Mouse (Mus musculus): ENCODE results near the gene Pip5k1b. TPM values are rescaled to one million over a fixed set of nuclear protein-coding genes. Genes with fewer than 3 reads are reported as not detected.
"Not testable (repeated sequence)": the region's sequence is repeated elsewhere in the genome, so short reads cannot be mapped to it uniquely, and the experiment has no call there.

The Pip5k1b gene
- 1 to 10 TPM; 8.1 to 8.2 TPM for total RNA-seq (2021)

DNA sequence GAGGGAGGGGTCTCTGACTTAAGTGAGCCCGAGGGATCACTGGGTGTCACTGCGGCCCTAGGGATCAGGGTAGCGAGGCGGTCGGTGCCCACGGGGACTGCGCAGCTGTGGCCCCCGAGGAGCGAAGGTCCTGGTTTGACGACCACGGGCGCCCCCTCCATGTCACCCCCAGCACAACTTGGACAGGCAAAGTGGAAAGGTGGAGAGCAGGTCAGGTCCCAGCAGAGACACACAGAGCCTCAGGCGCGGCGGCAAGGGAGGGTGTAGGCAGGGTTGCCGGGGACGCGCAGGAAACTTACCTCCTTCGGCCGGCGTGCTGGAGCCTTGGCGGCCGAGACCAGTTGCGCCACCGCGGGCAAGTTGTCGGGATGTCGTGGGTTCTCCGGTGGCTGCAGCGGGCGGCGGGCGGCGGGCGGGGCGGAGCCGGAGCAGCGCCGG is at the start of gene Pip5k1b:
Pip5k1b (minus strand) TSS at position 407 of the 438 bp plus-strand sequence.
- peak in 1 of 2 experiments; percentile 68 for DNase-seq (ENCODE audit: extremely low spot score in 1 of 2, low spot score in 2 of 2)
- intact Hi-C loops (cut with DNase I), result loop anchor here (5.0 kb wide), 1 partner anchor 253 kb away; no protein-coding TSS in a partner anchor

DNA sequence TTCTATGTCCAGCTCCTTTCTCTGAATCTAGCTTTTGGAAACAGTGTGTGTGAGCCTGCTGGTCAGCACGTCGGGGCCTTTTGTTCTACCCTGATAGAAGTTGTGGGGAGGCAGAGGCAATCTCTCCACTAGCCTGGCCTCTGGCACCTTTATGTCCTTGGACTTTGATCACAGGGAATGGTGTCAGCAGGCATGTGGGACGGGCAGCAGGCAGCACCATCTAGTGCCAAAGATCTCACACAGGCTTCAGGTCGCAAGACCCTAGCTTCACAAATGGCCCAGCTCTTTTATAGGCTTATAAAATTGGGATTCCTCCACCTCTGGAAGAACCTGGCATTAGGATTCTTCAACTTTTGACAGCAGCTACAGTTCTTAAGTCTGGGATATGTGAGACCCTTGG is 48.4 kb upstream of the Pip5k1b start:
- intact Hi-C loops (cut with DNase I), result no loop called here

DNA sequence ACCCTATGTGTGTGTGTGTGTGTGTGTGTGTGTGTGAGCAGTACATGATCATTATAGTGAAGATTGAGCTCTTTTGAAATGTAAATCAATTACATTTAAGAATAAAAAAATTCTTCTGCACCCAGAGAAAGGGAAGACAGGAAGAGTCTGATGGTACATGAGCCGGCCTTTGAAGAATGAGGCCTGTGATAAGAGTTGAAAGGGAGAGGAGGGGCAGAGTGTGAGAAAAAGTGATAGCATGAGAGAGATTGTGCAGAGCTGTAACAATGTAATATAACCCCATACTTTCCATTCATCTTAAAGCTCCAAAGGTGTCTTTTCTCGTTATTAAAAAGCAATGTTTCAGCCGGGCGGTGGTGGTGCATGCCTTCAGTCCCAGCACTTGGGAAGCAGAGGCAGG is 47.8 kb upstream of the Pip5k1b start:
- intact Hi-C loops (cut with DNase I), result no loop called here
- DNase-seq (ENCODE audit: extremely low spot score in 1 of 2, low spot score in 2 of 2), result no peak

More for the DNA sequence above, 48.4 kb upstream of the Pip5k1b start:
- DNase-seq (ENCODE audit: extremely low spot score in 1 of 2, low spot score in 2 of 2), result no peak

DNA sequence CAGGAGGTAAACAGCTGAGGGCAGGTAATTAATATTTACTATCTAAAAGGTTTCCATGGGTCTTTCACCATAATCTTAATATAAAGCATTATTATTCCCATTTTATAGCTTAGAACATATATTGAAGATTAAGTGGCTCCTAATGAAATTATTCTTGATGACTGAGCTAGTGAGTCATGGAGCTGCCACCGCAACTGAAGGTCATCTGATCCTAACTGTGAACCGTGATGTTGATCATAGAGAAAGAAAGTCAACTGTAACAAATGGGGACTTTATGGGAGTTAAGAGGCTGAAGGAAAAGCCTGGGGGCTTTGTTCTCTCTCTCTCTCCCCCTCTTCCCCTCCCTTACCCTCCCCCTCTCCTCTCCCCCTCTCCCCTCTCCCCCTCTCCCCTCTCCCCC is 31.1 kb upstream of the Pip5k1b start:
- intact Hi-C loops (cut with DNase I), result no loop called here

DNA sequence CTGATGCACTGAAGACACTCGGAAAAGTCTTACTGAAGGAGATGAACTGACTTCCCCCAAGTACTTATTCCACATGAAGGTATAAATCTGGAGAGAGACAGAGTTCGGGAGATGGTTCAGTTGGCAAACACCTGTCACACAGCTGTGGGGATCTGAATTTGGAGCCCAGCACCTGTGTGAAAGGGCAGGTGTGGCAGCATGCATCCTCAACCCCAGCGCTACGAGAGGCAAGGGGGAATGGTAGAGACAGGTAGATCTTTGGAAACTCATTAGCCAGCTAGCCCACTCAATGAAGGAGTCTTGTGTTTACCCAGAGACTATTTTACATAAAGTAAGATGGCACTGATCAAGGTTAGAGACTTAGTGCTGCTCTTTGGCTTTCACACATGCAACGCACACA is 29.5 kb upstream of the Pip5k1b start:
- DNase-seq (ENCODE audit: extremely low spot score in 1 of 2, low spot score in 2 of 2), result no peak
- intact Hi-C loops (cut with DNase I), result no loop called here

More for the DNA sequence above, 31.1 kb upstream of the Pip5k1b start:
- DNase-seq (ENCODE audit: extremely low spot score in 1 of 2, low spot score in 2 of 2), result no peak

DNA sequence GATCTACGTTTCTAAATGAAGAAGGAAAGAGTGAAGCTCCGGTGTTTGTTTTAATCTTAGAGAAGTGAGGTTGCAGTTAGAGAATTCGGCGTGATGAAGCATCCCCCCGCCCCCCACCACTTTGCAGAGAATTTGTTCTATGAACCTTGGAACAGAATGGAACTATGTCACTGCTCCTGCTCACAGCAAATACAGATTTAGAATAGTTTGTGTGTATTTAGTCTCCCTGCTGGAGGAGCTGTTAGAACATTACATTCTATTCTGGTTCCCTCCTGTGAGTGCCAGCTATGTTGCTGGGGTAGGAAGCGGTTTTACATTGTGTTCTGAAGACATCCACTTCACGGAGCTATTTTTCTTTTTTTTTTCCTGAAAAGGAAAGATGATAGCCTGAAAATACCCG is 28.3 kb upstream of the Pip5k1b start:
- DNase-seq (ENCODE audit: extremely low spot score in 1 of 2, low spot score in 2 of 2), result peak in 1 of 2 experiments; percentile 18
- intact Hi-C loops (cut with DNase I), result no loop called here

DNA sequence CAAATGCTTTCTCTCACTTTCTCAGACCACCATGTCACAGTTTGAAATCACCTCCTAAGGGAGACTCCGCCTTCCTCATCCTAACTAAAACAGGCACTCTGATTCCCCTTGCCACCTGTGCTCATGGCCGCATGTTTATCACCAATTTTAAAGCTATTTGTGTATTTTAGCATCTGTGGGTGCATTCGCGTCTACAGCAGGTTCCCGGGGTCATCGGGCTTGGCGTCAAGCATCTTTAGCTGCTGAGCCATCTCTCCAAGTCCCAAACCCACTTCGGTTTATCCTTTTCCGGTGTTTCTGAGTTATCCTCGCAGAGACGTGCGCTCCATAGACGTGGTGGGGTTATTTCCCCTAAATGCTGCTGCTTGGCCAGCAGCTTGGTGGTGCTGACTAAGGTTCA is 20.5 kb upstream of the Pip5k1b start:
- intact Hi-C loops (cut with DNase I), result no loop called here

DNA sequence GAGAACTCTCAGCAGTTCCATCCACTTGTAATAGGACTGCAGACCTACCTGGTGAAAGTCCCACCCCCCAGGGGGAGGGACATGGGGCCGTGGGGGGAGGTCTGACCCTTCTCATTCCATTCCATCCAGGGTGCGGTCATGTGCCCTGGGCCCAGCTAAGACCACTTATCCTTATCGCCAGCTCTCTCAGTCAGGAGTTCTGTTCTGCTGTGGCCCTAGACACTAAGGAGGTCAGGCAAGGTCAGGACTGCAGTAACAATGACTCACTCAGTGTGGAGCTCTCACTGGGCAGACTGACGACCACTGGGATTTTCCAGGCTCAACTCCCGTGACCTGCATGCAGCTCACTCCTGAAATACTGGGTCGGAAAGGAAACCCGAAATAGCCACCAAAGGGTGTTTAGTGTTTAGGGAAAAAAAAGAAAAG is 16.1 kb upstream of the Pip5k1b start:
- DNase-seq (ENCODE audit: extremely low spot score in 1 of 2, low spot score in 2 of 2), result no peak
- intact Hi-C loops (cut with DNase I), result no loop called here

More for the DNA sequence above, 20.5 kb upstream of the Pip5k1b start:
- DNase-seq (ENCODE audit: extremely low spot score in 1 of 2, low spot score in 2 of 2), result no peak

DNA sequence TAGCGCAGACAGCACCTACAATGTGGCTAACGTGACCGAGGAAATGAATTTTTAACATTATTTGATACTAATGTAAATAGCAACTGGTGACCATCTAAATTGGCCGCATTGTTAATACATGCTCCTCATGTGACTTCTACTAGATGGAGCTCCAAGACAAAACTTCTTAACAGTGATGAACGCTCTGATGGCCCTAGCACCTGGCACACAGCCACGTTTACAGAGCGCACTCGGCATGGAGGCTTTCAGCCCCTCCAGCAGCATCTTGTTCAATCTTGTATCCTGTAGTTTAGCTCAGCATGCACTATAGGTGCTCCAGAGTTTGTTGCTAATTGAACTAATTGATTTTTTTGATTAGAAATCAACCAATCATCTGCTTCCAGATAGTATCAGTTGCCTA is 15.3 kb upstream of the Pip5k1b start:
- no peak for DNase-seq (ENCODE audit: extremely low spot score in 1 of 2, low spot score in 2 of 2)
- intact Hi-C loops (cut with DNase I), result no loop called here

DNA sequence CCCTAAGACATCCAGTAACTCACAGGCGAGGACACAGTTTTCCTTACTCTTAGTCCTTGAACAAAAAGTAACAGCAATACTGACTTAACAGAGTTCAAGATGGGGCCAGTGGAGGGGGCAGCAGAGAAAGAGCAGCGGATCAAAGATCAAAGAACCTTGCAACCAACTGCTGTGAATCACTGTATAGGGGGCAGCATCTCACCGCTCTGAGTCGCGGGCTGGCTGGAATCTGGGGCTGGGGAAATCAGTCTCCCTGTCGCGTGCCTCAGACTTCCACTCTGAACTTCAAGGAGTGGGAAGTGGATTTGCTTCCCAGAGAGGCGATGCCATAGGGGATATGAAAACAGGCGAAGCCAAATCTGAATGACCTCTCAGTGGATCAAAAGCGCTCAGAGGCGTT is 1.8 kb upstream of the Pip5k1b start:
- peak in 1 of 2 experiments; percentile 37 for DNase-seq (ENCODE audit: extremely low spot score in 1 of 2, low spot score in 2 of 2)
- intact Hi-C loops (cut with DNase I), result loop anchor here (5.0 kb wide), 1 partner anchor 255 kb away; no protein-coding TSS in a partner anchor

DNA sequence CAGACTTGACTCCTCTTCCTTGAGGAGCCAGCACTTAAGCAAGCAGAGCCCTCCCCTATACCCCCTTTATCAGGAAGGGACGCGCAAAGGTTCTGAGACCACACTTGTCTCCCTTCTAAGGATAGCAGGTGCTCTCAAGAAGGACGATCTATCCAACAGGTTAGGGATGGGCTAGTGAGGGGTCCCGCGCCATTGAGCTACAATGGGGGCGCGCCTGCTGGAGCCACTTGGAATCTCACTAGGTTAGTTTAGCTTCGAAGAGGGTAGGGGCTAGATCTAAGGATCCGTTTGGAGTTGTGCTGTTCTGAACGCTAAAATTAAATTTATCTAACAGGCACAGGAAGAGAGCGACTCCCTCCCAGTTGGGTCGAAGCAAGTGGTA is 904 bp upstream of the Pip5k1b start:
- intact Hi-C loops (cut with DNase I), result loop anchor here (5.0 kb wide), 1 partner anchor 254 kb away; no protein-coding TSS in a partner anchor
- no peak for DNase-seq (ENCODE audit: extremely low spot score in 1 of 2, low spot score in 2 of 2)

DNA sequence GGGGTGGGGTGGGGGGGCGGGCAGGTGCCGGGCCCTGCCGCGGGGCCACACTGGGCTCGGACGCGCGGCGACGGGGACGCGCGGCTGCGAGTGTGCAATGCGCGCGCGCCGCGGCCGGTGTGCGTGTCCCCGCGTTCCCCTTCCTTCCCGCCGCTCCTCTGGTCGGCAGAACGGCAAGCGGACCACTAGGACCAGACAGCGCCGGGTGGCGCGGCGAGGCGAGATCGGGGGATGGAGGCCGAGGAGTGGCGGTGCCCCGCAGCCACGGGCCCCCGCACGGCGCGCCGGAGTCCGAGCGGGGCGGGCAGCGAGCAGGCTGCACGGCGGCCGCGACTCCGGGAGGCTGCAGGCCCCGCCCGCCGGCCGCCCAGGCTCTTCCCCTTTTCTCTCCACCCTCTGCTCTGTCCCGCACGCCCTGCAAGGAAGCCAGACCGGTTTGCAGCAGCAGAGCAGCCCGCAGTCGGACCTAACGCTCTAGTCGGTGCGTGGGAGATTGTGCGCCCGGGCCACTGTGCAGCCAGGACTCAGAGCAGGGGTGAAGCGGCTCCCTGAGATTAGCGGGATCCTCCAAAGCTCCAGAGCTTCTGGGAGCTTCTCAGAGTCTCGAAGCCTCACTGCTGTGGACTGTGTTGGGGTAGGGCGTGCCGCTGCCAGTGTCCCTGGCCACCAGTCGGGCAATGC is 372 bp upstream of the Pip5k1b start:
- intact Hi-C loops (cut with DNase I), result loop anchor here (5.0 kb wide), 1 partner anchor 254 kb away; no protein-coding TSS in a partner anchor
- peak in 1 of 2 experiments; percentile 81 for DNase-seq (ENCODE audit: extremely low spot score in 1 of 2, low spot score in 2 of 2)

DNA sequence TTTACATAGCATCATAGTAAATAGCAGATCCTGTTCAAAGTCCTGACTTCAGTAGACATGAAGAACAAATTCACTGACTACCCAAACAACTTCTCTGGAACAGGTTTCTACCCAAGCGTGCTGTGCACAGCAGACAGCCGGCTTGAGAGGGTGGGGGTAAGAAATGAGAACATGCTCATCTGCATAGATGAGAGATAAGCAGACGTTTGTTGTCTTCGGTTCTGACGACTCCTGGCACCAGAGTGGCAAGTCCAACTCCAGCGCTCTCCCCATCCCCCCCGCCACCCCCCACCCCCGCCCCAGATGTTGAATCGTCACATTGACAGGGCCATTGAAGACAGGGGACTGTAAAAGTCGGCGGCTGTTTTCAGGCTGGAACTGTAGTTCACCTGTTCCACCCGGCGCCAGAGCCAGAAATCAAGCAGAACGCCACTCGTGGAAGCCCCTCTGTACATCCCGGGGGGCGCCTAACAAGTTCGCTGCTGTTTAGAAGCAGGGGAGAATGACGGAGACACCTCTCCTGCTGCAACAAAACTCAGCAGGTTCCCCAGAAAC is 684 bp downstream of the Pip5k1b start:
- DNase-seq (ENCODE audit: extremely low spot score in 1 of 2, low spot score in 2 of 2), result no peak
- intact Hi-C loops (cut with DNase I), result loop anchor here (5.0 kb wide), 2 partner anchors 78 to 253 kb away; partner anchors contain the start of gene Fam122a

DNA sequence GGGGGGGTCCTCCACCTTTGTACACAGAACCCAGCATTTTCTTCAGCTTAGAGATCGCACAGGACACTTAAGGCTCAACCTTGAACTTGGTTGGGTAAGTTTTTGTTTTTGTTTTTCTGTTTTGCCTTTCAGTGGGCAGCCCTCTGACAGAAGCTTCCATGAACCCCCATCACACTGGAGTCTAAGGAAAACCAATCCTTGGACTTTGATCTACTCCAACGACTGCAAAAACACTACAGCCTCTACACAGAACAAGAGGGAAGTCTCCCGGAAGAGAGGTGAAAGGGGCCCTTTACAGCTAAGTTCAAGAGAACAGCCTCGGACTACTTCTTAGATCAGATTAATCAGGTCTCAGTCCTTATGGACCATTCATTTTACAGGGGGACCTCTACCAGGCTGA is 1.2 kb downstream of the Pip5k1b start:
- intact Hi-C loops (cut with DNase I), result loop anchor here (5.0 kb wide), 1 partner anchor 77 kb away; the partner anchor contains the start of gene Fam122a
- DNase-seq (ENCODE audit: extremely low spot score in 1 of 2, low spot score in 2 of 2), result no peak

DNA sequence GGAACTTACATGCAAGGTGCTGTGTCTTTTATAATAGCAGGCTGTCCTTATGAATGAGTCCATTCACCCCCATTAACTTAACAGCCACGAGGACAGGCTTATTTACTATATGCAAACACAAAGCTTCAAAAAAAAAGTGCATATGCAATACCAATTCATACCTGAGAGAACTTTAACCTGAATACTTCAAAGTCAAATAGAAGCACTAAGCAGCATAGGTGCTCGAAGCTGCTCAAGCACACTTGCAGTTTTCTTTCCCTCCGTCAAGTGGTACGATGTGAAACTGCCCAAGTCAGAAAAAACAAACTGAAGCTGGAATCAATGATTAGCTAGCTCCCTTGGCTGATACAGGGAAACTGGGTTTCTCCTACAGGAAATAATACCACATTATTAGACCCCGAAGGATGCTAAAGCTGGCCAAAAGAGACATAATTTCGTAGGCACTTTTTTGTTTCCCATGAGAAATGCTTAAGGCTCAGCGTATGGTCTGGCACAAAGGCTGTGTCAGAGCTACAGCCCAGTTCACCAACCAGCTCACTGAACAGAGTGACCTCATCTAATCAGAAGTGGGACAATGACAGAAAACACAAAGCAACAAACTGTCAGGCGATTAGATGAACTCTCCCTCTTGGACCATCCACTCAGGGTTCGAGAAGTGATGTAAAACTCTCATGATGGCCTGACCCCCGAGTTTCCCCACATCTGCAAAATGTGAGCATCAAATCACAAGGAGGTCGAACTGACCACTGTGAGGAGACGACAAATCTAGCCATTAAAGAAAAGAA is 2.2 kb downstream of the Pip5k1b start:
- no peak for DNase-seq (ENCODE audit: extremely low spot score in 1 of 2, low spot score in 2 of 2)
- intact Hi-C loops (cut with DNase I), result loop anchor here (5.0 kb wide), 1 partner anchor 76 kb away; the partner anchor contains the start of gene Fam122a

DNA sequence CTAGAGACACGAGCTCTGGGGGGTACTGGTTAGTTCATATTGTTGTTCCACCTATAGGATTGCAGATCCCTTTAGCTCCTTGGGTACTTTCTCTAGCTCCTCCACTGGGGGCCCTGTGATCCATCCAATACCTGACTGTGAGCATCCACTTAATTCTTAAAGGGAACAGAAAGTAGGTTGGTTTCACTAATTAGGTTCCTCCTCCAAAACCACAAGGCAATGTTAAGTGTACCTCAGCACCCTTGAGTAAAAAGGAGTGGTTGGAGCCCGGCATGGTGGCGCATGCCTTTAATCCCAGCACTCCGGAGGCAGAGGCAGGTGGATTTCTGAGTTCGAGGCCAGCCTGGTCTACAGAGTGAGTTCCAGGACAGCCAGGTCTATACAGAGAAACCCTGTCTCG is 3.0 kb downstream of the Pip5k1b start:
- DNase-seq (ENCODE audit: extremely low spot score in 1 of 2, low spot score in 2 of 2), result not testable (repeated sequence)
- intact Hi-C loops (cut with DNase I), result loop anchor here (5.0 kb wide), 1 partner anchor 75 kb away; the partner anchor contains the start of gene Fam122a

DNA sequence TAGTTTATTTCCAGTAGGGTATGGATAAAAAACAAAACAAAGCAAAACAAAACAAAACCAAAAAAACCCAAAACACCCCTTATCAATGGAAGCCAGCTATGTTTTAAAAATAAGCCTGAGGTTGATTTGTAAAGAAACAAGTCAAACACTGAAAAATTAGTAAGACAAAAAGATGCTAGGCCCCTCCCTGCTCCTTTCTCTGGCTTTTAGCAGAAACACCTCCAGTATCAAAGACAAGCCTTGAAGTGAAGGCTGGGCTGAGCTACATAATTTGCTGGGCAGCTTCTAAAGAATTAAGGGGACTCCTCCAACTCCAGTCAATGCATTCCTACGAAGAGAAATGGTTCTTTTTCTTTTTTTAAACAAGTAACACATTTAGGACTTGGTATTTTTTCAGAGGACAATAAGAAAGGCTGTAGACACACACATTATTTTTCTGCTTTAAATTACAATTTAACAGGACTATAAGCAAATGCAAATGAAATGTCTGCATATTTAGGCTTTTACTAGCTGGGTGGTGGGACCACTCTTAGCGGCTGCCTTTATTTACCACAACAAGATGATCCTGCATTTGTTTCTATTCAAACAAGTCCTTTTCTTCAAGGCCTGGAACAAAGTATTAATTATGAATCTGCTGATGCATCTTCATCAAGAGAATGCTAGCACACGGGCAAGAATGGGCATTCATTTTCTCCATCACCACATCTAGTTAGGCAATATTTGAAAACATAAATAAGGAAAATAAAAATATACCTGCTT is 4.3 kb downstream of the Pip5k1b start:
- intact Hi-C loops (cut with DNase I), result loop anchor here (5.0 kb wide), 1 partner anchor 74 kb away; the partner anchor contains the start of gene Fam122a
- DNase-seq (ENCODE audit: extremely low spot score in 1 of 2, low spot score in 2 of 2), result no peak

DNA sequence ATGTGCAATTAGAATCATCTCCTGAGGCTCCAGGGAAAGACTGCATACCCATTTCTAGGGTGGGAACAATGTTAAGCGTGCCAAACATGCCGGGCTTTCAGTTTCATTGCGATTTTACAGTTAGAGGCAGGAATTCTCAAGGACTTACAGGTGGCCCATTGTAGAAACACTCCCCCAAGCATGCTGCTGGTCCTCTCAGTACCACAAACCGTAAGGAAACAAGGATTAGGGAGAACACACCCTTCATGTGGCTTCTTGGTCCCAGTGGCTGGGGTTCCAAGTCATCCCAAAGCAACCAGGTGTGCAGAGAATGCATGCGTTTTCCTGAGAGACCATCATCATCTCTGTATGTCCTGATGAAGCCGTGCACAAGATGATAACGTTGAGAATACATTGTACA is 4.9 kb downstream of the Pip5k1b start:
- intact Hi-C loops (cut with DNase I), result loop anchor here (5.0 kb wide), 1 partner anchor 73 kb away; the partner anchor contains the start of gene Fam122a
- no peak for DNase-seq (ENCODE audit: extremely low spot score in 1 of 2, low spot score in 2 of 2)
